In the genomic region with DNA sequence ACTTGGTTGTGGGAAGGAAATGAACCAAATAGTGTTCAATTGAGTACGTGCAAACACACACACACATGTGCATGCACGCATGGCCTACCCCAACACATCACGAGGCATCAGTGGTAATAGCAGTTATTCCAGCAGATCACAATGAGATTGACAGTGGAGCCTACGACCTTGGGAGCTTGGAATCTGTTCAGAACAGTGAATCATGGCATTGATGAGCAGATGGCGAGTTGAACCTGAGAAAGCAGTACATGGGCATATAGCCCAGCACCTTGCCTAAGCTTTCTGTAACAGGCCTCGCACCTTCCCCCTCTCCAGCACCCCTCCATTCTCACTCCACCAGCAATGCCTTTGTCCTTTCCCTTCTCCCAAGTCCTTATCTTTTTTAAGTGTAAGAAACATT, we compare ENCODE assay signal across 18 mouse cellular contexts. TPM values are rescaled to one million over a fixed set of nuclear protein-coding genes. Genes with fewer than 3 reads are reported as not detected.
DNase-seq lines count a peak whose midpoint lies in the region; ATAC-seq and TF ChIP-seq lines count a peak whose summit lies in the region.
"Had no signal": no experiment of that assay in that cellular context is flagged by ENCODE, and none has a peak within 500 bp of the region (broad histone marks: within the 10 kb centered on the region; RNA-seq: fewer than 3 reads in every experiment).

No protein-coding gene starts in this region.

- 75% methylated on average over 6 of the region's 6 CpGs for WGBS in stomach, embryonic 14.5 days
- WGBS in stomach, postnatal 0 days: 77% methylated on average over 6 of the region's 6 CpGs
- WGBS in forebrain, embryonic 13.5 days: 79% methylated on average over 6 of the region's 6 CpGs

- H3K27ac ChIP-seq in stomach, embryonic 14.5 days (ENCODE audit: low read length): peak overlapping the region; percentile 35; the same call in 1 of the 2 replicates
- H3K27ac ChIP-seq in stomach, postnatal 0 days (replicated peaks): no peak overlapping the region
- no peak overlapping the region for H3K27ac ChIP-seq in forebrain, embryonic 13.5 days
- H3K27ac ChIP-seq: embryonic facial prominence, embryonic 10.5 days; gastrocnemius, adult 2 months; heart, embryonic 13.5 days; hindbrain, embryonic 15.5 days had no signal

- peaks cover 10% of the 10 kb centered on the region for H3K4me1 ChIP-seq in stomach, embryonic 14.5 days (ENCODE audit: control insufficient read depth, insufficient read depth, low read length)
- H3K4me1 ChIP-seq in stomach, postnatal 0 days (replicated peaks; ENCODE audit: control insufficient read depth, insufficient read depth): no peaks in the 10 kb centered on the region
- H3K4me1 ChIP-seq in forebrain, embryonic 13.5 days: no peaks in the 10 kb centered on the region
- H3K4me1 ChIP-seq: hindbrain, embryonic 15.5 days had no signal

- TF ChIP-seq CTCF in stomach, postnatal 0 days (IDR thresholded peaks at IDR 0.05; ENCODE audit: low read depth): no peak

- TF ChIP-seq EP300 in stomach, postnatal 0 days (optimal IDR thresholded peaks at IDR 0.05): no peak

- ATAC-seq in stomach, embryonic 14.5 days (ENCODE audit: insufficient number of reproducible peaks, insufficient read depth, low FRiP score, low read depth): no peak
- ATAC-seq in stomach, postnatal 0 days (ENCODE audit: low FRiP score, low TSS enrichment): no peak
- ATAC-seq in forebrain, embryonic 13.5 days: no peak
- ATAC-seq: forebrain, embryonic 14.5 days; intestine, embryonic 16.5 days had no signal

- H3K4me2 ChIP-seq in stomach, embryonic 14.5 days (replicated peaks; ENCODE audit: low read depth, low read length): no peak overlapping the region
- no peak overlapping the region for H3K4me2 ChIP-seq in stomach, postnatal 0 days (replicated peaks; ENCODE audit: low read depth)
- H3K4me2 ChIP-seq in forebrain, embryonic 13.5 days: no peak overlapping the region
- H3K4me2 ChIP-seq: heart, embryonic 13.5 days; hindbrain, embryonic 15.5 days had no signal

- no peaks in the 10 kb centered on the region for H3K9me3 ChIP-seq in stomach, embryonic 14.5 days (ENCODE audit: control insufficient read depth, low read depth, low read length)
- no peaks in the 10 kb centered on the region for H3K9me3 ChIP-seq in stomach, postnatal 0 days (ENCODE audit: control insufficient read depth, low read length)
- H3K9me3 ChIP-seq in forebrain, embryonic 13.5 days (replicated peaks): no peaks in the 10 kb centered on the region
- H3K9me3 ChIP-seq: embryonic facial prominence, embryonic 10.5 days; heart, embryonic 13.5 days; hindbrain, embryonic 15.5 days had no signal

- no peak overlapping the region for H3K4me3 ChIP-seq in stomach, embryonic 14.5 days (ENCODE audit: low read depth, low read length)
- no peak overlapping the region for H3K4me3 ChIP-seq in stomach, postnatal 0 days (ENCODE audit: low read depth, low read length)
- H3K4me3 ChIP-seq in forebrain, embryonic 13.5 days: no peak overlapping the region
- H3K4me3 ChIP-seq: embryonic facial prominence, embryonic 10.5 days; gastrocnemius, adult 2 months; heart, embryonic 13.5 days; hindbrain, embryonic 15.5 days had no signal

- no peaks in the 10 kb centered on the region for H3K27me3 ChIP-seq in stomach, embryonic 14.5 days (ENCODE audit: control insufficient read depth, insufficient read depth, low read length)
- H3K27me3 ChIP-seq in stomach, postnatal 0 days (ENCODE audit: control insufficient read depth, insufficient read depth, low read length): no peaks in the 10 kb centered on the region
- H3K27me3 ChIP-seq in forebrain, embryonic 13.5 days: no peaks in the 10 kb centered on the region
- H3K27me3 ChIP-seq: heart, embryonic 13.5 days; hindbrain, embryonic 15.5 days had no signal

- DNase-seq in cerebellum, postnatal 14 days: peak; percentile 34 to 59
- no peak for DNase-seq in cerebellum, adult 8-10 months
- no peak for DNase-seq in stomach, postnatal 0 days (ENCODE audit: low spot score)
- peak; percentile 51 for DNase-seq in adrenal gland, postnatal 14 days
- no peak for DNase-seq in gastrocnemius, adult 8-10 months (ENCODE audit: low spot score in 2 of 2)
- DNase-seq: cerebellum, adult 11-12 months; cerebellum, postnatal 36 days; gastrocnemius, adult 2 months; gastrocnemius, postnatal 36 days; heart, postnatal 36 days; kidney, adult 8-10 months had no signal

- H3K9ac ChIP-seq in stomach, embryonic 14.5 days (replicated peaks; ENCODE audit: low read depth, low read length): no peak overlapping the region
- no peak overlapping the region for H3K9ac ChIP-seq in stomach, postnatal 0 days (ENCODE audit: low read length)
- H3K9ac ChIP-seq in forebrain, embryonic 13.5 days: no peak overlapping the region
- H3K9ac ChIP-seq: heart, embryonic 13.5 days; hindbrain, embryonic 15.5 days had no signal

- no peaks in the 10 kb centered on the region for H3K36me3 ChIP-seq in stomach, embryonic 14.5 days (ENCODE audit: control insufficient read depth, insufficient read depth, low read length)
- no peaks in the 10 kb centered on the region for H3K36me3 ChIP-seq in stomach, postnatal 0 days (ENCODE audit: control insufficient read depth, insufficient read depth, low read length)
- no peaks in the 10 kb centered on the region for H3K36me3 ChIP-seq in forebrain, embryonic 13.5 days (ENCODE audit: poor library complexity, severe bottlenecking)
- H3K36me3 ChIP-seq: heart, embryonic 13.5 days; hindbrain, embryonic 15.5 days had no signal

RNA-seq across cellular contexts. Expression of a gene that starts 9.1 kb away (rescaled TPM):
- 42.4 and 46.0 TPM in 2 replicates for polyA plus RNA-seq in stomach, embryonic 14.5 days (2014; fragmentation: Nextera tagmentation; extraction: Ambion mirVana)
- 5.0 and 6.3 TPM in 2 replicates for polyA plus RNA-seq in stomach, postnatal 0 days (2015; fragmentation: Nextera tagmentation; extraction: Ambion mirVana)
- total RNA-seq in adrenal gland, postnatal 14 days (2021): 31.5 and 40.2 TPM in 2 replicates
- total RNA-seq in gastrocnemius, adult 8-10 months (2022): 10 to 100 TPM; 14.1 to 16.4 (median 14.5) TPM
- polyA plus RNA-seq in forebrain, embryonic 13.5 days (2015; fragmentation: Nextera tagmentation; extraction: Ambion mirVana): 35.8 and 37.7 TPM in 2 replicates

RNA-seq across cellular contexts. Expression of a gene that starts 37.2 kb away (rescaled TPM):
- polyA plus RNA-seq in stomach, embryonic 14.5 days (2014; fragmentation: Nextera tagmentation; extraction: Ambion mirVana): 55.9 and 61.7 TPM in 2 replicates
- polyA plus RNA-seq in stomach, postnatal 0 days (2015; fragmentation: Nextera tagmentation; extraction: Ambion mirVana): 29.7 and 33.3 TPM in 2 replicates
- 62.3 and 63.7 TPM in 2 replicates for total RNA-seq in adrenal gland, postnatal 14 days (2021)
- total RNA-seq in gastrocnemius, adult 8-10 months (2022): 100 to 1,000 TPM; 125 to 158 (median 133) TPM
- 45.1 and 48.7 TPM in 2 replicates for polyA plus RNA-seq in forebrain, embryonic 13.5 days (2015; fragmentation: Nextera tagmentation; extraction: Ambion mirVana)

Comparison
In these comparisons a context has a peak if more than half of its experiments do, and no peak if none do; other contexts are left out.
1. DNase-seq: peak in cerebellum, postnatal 14 days (2 of 2) and adrenal gland, postnatal 14 days (single experiment); none in cerebellum, adult 8-10 months (single experiment), stomach, postnatal 0 days (single experiment) and gastrocnemius, adult 8-10 months (0 of 2).